Mouse (Mus musculus) spleen, postnatal 36 days (tissue): ENCODE measurements around the gene Hnrnpdl.

Experiments used
- DNase-seq, 2 experiments: peaks; one replicate each; pipeline ENCODE4 v3.0.0; 2022; ENCODE audit warnings: low spot score in 2 of 2, mixed read lengths in 1 of 2

Gene Hnrnpdl

DNA sequence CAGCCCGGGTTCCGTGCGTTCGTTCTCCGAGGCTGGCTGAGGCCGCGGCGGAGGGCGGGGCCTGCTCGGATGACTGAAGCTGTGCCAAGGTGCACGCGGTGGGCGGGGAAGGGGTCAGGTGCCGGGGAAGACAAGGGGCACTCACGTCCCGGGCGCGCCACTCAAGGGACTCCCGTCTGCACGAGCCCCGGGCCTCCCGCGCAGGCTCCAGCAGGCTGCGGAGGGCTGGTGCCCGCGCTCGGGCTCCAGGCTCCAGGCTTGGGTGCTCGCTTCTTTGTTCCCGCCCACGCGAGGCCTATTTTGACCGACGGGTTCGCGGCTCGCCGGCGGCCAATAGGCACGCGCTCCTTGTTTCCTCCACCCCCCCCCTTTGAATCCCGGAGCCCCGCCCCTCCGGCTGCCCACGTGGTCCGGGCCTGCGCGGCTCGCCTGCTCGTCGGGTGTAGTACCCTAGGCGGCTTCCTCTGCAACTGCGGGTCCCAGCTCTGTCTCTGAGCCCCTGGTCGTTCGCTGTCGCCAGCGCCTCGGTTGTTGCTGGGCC, at the start of gene Hnrnpdl, which contains the start of gene Enoph1:
Gene Hnrnpdl, minus strand, starts transcription at position 63 of the 541 bp plus-strand sequence.
Gene Enoph1, plus strand, starts transcription at position 384 of the 541 bp plus-strand sequence.
- DNase-seq, result peak; percentile 92 to 93

DNA sequence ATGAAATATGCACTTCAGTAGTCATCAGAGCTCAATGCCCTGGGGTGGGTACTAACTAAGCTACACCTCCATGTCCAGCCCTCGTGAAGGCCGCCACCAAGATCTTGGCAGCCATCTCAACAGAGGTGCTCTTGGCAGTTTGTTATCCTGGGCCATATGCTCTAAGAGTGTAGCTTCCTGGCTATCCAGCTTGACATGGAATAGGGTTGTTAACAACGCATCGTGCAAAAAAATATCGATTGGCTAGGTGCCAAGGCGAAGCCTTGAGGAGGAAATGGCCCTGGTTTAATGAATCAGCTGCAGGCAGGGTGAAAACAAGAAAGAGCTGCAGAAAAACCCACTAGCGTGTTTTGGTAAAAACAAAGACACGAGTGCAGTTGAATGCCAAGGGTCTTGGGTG, 45.6 kb upstream of the Hnrnpdl start:
- no peak for DNase-seq

DNA sequence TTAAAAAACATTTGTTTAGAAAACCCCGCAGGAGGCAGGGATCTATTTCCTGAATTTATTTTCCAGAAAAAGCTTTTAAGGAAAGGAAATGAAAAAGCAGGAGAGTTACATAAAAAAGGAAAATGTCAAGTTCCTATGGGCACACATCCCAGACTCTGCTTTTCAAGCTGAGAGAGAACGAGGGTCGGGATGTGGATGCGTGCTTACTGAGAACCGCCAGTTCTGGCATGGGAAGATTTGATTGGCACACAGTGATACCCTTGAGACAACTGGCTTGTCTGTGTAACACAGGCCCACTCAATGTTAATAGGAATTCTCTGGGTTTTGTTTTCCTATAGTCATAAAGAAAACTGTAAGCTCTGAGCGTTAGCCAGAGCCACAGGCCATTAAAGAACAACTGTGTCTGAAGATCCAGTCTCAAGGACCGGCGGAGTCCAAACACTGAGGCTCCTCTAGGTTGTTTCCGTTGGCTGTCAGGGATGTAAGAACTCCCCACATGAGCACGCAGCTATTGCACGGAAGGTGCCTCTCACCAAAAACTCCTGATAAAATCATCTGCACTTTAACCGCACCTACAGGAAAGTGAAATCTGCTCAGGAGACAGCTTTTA, 44.6 kb upstream of the Hnrnpdl start:
- no peak for DNase-seq

DNA sequence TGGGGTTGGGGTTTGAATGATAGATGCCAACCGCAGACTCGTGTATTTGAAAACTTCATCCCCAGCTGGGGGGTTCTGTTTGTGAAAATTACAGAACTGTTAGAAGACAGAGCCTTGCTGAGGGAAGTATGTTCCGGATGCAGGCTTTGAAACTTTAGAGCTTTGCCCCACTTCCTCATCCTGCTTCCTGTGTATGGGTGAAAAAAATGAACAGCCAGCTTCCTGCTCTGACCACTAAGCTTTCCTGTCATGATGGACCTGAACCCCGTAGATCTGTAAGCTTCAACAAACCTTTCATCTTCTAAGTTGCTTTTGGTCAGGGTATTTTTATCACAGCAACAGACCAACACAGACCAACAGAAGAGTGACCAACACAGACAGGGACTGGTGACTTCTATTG, 42.5 kb upstream of the Hnrnpdl start:
- DNase-seq, result peak in 1 of 2 experiments; percentile 8

DNA sequence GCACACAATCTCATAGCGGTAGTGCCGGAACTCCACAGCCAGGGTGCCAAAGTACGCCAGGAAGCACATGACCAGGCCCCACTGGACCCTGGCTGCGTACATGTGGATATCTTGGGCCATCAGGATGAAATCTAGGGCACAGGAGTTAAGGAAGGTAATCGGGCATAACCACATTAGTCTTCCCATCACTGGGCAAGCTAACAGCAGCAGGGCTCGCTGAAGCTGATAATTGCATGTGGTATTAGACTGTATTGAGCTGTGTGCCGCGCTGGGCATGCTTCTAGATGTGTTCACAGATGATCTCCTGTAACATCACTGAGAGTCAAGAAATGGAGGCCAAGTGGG, 40.4 kb upstream of the Hnrnpdl start:
- DNase-seq, result no peak

DNA sequence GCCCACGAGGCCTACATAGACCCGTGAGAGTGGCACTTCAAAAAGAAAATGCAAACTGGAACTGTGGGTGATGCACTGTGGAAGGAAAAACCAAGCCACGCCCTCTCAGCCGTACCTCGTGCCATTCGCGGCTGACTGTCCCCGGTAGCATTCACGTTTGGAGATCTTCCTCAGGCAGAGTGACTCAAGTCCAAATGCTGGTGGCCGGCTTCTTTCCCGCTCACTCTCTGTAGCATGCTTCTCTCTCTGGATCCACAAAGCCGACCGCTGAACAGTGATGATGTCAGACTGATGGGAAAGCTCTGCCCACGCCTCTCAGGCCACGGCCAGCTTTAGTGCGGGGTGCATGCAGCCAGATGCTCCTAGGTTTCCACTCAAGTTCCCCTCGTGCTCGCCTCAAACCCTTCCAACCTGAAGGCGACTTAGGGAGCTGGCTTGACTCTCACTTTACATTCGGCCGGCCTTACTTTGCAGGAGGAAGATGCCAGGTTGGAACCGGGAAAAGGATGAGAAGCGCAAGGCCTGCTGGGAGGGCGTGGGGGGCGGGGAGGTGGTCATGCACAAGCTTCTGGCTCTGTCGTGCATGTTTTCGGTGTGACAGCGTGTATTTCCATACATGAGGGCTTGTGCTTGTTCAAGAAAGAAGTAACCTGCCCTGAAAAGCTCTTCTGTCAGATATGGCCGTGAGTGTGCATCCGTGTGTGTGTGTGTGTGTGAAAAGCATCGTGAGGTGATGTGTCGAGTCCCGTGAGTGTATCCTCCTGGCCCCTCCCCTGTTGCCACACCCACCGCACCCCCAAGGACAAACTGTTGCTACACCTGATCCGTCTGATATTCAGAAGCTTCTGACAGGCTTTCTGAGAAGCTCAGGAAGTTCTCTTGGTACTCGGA, 39.8 kb upstream of the Hnrnpdl start:
- DNase-seq, result no peak

DNA sequence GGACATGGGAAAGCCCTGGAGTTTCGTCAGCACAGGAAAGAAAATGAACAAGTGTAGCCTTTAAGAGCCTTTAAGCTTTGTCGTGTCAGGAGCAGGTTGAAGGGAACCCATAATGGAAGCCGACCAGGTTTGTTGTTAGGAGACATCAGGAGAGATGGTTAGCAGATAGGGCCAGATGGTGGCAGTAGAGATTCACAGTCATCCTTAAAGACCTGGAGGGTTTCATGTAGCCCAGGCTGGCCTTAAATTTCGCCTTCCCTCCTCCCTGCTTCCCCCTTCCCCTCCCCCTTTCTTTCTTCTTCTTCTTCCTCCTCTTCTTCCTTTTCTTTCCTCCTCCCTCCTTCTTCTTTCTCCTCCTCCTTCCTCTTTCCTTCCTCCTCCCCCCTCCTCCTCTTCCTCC, 35.1 kb upstream of the Hnrnpdl start:
- DNase-seq, result no peak

DNA sequence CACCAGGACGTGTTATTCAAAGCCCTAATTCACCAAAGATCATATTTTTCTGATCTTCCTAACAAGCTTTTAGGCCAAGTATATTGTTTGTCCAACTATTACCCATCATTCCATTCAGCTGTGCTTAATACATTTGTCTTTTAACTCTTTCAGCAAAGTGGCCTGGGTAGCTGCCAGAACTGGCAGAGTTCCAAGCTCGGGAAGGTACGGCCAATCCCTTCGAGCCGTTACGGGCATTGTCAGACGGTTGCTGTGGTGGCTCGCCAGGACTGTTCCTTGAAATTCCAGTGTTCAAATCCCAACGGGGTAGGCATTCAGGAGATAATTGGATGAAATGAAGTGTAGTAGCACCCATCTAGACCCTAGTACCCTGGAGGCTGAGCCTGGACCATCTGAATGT, 33.1 kb upstream of the Hnrnpdl start:
- no peak for DNase-seq

DNA sequence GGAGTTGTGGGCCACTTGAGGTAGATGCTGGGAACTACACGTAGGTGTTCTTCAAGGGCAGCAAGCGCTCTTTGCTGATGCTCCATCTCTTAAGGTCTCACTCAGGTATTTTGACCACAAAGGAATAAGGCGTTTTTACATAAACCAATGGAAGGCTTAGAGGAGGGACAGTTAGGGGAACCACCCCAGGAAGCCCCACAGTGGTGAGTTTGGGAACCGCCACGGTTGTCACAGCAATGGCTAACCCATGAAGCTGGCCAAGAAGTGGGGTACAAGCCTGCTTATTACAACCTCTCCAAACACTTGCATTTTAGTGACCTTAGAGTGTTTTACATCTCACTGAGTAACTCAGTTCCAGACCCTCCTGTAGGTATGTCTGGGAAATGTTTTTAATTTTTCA, 32.1 kb upstream of the Hnrnpdl start:
- DNase-seq, result no peak

DNA sequence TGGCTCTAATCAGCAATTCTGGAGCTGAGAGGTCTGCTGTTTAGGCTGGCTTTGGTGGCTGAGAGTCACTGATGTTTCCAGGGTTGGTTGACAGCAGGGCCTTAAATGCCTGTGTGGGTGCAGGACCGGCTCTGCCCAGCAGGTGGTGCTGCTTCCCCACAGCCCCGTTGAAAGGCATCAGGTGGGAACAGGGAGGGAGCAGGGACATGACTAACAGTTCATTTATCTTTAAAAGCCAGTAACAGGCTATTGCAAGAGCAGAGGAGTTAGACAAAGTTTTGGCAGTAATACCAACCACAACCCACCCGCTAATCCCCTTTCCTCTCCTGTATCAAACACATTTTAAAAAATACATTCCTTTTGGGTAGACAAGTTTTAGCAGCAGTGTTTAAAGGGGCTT, 30.8 kb upstream of the Hnrnpdl start:
- peak; percentile 60 for DNase-seq

DNA sequence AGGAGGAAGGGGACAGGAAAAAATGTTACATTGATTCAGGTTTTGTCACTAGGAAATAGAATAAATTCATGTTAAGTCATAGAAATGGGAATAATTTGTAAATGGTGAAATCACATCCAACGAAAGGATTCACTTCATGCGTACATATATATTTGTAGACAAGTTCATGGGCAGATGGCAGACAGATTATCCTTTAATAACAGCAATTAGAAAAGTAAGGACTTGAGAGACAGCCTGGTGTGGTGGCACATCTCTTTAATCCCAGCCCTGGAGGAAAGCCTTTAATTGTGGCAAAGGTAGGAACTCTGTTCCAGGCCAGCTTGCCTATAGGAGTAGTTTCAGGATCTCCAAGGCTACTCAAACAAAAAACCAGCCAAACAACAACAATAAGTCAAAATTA, 30.1 kb upstream of the Hnrnpdl start:
- DNase-seq, result no peak

DNA sequence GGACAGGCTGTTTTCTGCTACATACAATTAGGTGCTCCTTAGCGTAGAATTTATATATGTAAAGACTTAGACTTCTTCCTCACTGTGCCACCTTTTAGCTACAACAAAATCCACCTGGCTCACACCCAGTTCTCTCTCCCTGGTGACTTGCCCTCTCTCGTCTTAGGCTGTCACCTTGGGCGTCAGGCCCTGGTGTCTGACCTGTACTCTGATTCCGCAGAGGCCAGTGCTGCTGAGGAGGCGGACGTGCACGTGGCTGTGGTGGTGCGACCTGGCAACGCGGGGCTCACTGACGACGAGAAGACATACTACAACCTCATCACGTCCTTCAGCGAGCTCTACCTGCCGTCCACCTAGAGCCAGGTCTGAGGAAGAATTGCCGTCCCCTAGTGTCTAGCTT, 28.1 kb upstream of the Hnrnpdl start:
- no peak for DNase-seq

DNA sequence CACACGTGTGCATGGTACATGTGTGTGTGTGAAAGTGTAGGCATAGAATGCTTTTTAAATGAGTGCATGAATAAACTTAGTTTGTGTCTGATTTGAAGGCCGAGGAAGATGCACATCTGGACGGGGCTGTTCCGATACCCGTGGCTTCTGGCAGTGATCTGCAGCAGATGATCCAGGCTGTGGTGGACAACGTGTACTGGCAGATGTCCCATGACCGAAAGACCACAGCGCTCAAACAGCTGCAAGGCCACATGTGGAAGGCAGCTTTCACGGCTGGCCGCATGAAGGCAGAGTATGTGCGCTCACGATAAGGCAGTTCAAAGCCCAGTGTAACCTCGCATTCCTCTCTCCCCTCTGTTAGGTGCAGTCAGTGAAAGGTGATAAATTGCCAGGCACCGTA, 21.4 kb upstream of the Hnrnpdl start:
- no peak for DNase-seq

DNA sequence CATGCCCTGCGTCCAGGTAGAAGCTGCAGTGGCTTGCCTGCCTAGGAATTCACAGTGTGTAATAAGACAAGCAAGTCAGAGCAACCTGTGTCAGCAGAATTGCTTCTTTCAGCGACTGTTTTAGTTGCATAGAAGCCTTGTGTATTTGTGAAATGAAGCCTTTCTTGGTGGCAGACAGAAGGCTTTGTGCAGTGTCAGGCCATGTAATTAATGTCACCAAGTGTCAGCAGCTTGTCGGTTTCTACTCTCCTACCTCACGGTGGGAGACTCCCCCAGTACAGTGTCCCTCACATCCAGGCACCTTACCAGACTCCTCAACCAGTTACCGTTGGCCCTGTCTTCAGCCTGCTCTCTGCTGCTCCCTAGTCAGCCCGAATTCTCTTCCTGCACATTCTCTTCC, 19.9 kb upstream of the Hnrnpdl start:
- no peak for DNase-seq

DNA sequence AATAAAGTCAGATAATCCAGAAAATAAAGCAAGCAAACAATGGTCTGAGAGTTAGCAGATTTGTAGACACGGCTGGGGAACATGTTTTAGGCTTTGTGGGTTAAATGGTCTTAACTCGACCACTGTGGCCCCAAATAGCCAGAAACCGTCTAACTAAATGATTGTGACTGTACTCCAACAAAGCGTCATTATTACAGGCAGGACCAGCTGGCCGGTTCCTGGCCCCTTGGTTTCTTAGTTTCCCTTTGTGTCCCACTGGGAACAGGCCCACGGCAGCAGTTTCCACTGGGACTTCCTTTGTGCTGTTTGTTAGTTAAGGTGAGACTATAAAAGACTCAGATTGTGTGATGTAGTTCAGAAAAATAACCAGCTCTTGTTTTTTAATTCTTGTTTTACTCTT, 19.3 kb upstream of the Hnrnpdl start:
- no peak for DNase-seq

DNA sequence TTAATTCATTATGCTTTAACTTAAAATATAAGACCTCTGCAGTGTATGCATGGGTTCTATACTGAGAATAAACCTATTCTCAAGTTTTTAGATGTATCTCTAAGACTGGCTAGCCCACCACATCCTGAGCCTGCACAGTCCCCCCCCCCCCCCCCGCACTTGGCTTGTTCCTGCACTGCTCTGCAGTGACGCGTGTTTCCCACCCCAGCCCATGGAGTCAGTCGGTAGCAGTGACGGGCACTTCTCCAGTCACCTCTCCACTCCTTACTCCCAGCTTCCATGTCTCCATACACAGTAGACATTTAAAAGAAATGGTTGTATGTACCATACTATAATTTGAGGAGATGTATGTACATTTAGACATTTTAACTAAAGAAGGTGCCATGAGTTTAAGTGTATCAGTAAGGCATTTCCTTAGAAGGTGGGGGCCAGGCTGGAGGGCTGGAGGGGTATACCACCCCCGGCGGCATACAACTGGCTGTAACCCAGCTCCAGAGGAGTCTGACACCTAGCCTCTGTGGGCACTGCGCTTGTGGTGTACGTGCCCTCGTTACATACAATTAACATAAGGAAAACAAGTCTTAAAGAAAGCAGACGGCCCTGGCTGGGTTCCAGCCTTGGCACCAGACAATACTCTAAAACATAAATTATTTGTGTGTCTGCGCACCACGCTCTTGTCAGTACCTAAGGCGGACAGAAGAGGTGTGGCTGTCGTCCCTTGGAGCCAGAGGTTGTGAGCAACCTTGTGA, 18.2 kb upstream of the Hnrnpdl start:
- DNase-seq, result no peak

DNA sequence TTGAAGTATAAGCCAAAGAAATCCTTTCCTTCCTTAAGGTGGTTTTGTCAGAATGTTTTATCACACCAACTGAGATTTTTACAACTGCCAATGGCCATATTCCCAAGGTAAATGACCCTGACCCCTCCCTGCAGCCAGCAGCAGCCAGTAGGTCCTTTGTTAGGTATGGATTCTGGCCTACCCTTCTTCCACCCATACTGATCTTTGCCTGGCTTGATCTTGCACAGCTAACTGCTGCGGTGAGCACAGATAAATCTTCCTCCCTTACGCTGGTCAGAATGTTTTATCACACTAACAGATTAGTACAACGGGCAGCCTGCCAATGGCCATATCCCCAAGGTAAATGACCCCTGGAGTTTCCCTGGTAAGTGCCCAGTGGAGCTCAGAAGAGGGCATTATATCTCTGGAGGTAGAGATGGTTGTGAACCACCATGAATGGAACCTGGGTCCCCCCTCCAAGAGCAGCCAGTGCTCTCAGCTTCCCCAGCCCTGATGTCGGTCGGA, 16.5 kb upstream of the Hnrnpdl start:
- no peak for DNase-seq

DNA sequence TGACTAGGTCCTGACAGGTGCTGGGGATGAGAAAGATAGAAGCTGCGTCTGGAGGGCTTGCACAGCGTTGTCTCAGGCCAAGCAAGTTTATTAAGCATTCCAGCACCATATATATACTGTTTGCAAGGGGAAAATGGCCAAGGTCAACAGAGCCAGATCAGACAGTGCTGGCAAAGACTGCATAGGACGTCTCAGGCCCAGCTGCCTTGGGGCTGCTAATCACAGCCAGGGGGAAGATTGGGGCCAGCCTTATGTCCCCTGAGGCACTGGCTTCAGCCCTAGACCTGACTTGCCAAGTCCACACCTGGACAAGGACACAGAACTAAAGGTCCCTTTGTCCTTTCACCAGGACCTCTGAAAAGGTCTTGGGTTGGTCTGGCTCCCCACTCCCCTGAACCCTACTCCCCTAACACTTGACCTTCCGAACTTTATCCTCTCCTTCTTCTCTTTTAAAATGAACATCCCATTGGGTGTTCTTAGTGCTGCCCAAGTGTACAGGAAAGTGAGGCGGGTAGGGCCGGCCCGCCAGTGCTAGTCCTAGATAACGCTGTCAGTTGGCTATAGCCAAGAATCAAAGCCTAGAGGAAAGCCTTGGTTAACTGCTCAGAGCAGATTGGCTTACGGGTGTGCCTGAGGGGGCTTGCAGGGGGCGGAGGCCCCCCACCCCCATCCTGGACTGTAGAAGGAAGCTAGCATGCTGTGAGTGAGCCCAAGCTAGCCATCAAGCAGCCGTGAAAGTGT, 15.5 kb upstream of the Hnrnpdl start:
- DNase-seq, result no peak

DNA sequence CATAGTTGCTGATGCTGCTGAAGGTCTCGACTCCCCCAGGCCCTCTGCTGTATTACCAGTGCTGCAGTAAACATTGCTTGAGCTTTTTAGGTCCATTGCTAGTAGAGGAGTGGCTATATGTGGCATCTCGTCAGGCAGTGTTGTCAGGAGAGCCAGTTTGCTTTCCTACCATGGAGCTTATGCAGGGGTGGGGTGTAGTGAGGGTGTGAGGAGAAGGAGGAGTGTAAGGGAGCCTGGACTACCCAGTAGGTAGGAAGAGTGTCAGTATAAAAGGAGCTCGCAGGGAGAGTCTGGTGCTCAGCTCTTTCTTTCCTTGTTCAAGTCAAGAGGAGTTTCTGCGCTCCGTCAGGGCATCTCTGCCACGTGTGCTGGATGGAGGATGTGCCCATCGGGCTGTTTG, 13.3 kb upstream of the Hnrnpdl start:
- DNase-seq, result no peak

DNA sequence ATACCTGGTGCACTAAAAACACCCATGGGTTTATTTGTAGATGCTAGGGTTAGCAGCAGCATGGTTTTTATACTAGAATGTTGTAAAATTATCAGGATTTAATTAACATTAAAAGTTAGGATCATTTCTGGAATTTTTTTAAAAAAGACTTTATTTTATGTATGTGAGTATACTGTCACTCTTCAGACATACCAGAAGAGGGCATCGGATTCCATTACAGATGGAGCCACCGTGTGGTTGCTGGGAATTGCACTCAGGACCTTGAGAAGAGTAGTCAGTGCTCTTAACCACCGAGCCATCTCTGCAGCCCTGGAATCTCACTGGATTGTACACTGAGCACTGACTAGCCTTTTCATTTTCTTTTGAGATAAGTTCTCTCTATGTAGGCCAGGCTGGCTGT, 10.4 kb upstream of the Hnrnpdl start:
- no peak for DNase-seq

DNA sequence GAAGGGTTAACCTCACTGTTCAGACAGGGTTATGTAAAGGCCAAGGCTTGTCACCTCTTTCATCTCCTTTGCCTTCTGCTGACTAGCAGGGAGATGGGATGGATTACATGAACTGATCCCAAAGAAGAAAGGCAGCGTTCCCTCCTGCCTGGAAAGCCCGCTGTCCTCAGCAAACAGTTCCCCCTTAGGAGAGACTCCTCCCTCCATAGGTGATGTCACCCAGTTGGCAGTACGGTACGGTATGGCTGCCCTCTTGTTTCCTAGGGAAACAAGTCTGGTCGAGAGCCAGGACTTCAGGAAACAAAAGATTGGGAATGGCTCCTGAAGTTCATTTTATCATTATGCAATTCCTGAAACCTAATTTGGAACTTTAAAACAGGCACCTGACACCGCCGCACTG, 8.4 kb upstream of the Hnrnpdl start:
- no peak for DNase-seq
